Mouse (Mus musculus): Measurements from ENCODE around the gene Adamtsl3.
"Not testable (repeated sequence)": the region's sequence is repeated elsewhere in the genome, so short reads cannot be mapped to it uniquely, and the experiment has no call there.

The Adamtsl3 gene

GRCm38 (mm10) chr7:82364567-82364966, 29.1 kb downstream of the Adamtsl3 start:
- DNase-seq = no peak

DNA sequence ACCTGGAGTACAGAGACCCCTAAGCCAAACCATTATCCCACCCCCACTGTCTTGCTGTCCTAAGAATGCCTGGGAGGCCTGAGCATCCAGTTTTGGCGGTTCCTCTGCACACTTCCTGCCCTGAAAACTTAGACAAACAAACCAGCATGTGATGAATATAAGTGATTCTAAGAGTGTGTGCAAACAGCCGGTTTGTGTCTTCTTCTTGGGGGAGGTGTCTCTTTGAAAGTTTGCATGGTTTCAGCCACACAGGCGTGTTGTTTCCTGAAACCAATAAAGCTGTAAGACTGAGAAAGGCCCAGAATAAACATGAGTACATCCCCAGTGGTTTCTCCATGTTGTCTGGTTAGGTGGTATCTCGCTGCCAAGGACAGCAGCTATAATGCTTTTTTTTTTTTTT, 30.6 kb downstream of the Adamtsl3 start:
- no peak for DNase-seq

DNA sequence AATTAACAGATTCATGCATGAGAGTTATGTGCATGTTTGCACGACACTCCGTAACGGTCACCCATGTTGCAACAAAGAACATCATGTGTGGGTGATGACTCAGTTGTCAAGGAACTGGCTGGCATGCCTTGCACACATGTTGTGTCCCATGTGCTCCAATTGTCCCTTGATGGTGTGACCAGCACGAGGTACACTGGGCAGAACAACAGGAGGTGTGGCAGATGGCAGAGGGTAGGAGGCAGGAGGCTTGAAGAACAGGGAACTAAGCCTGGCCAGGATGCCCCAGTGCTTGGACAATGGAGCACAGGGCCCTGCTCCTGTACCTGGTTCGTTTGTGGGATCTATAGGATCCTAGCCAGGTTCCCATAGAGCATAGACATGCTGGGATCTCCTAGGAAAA, 31.0 kb downstream of the Adamtsl3 start:
- DNase-seq = no peak

GRCm38 (mm10) chr7:82368047-82368446, 32.6 kb downstream of the Adamtsl3 start:
- DNase-seq = peak; percentile 31

DNA sequence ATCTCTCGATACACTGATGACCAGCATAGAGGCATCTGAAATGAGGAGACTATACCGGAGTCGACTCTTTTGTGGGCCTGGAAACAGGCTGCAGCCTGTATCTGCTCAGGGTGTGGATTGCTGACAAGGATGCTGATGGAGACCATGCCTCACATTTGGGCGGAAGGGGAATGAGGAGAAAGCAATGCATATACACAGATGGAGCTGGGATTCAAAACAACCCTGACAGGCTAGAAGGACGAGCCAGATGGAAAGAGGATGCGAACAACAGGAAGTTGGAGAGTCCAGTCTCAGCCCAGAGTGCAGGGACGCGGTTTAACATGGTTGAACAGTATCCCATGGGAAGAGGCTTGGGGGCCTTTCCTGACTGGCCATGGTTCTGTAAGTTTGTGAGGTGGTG, 34.6 kb downstream of the Adamtsl3 start:
- DNase-seq = no peak

- DNase-seq = no peak
These were observed 35.9 kb downstream of the Adamtsl3 start for GRCm38 (mm10) chr7:82371411-82371810.

DNA sequence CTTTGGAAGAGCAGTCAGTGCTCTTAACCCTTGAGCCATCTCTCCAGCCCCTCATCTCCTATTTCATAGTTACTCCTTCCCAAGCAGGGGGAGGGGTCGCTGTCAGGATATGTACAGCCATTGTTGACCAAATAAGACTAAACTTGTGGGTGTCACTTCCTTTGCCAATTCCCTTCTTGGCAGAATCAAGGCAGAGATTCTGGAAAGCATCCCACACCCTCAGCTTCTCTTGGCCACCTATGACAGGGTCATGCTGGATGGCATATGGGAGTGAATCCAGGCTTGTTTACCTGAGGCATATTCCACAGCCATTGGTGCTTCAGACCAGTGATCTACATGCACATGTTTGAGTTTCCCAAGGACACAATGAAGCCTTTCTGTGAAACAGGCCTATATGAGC, 42.8 kb downstream of the Adamtsl3 start:
- DNase-seq = no peak

- DNase-seq = no peak
These were observed 44.3 kb downstream of the Adamtsl3 start for GRCm38 (mm10) chr7:82379765-82380164.

- no peak for DNase-seq
These were observed 47.5 kb downstream of the Adamtsl3 start for GRCm38 (mm10) chr7:82382843-82383535.

DNA sequence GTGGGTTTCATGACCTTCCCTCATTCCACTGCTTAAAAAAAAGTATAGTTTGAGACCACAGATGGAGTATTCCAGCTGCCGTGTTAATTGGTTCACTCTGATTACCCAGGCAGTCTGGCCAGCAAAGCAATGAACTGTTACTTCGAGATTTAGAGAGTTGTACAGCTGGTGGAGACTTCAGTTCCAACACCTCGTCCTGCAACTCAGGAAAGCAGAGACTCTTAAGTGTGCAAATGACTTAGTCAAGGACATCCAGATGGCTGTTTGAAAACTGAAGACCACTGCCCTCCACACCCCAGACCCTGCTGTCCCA, 48.0 kb downstream of the Adamtsl3 start:
- DNase-seq = no peak

DNA sequence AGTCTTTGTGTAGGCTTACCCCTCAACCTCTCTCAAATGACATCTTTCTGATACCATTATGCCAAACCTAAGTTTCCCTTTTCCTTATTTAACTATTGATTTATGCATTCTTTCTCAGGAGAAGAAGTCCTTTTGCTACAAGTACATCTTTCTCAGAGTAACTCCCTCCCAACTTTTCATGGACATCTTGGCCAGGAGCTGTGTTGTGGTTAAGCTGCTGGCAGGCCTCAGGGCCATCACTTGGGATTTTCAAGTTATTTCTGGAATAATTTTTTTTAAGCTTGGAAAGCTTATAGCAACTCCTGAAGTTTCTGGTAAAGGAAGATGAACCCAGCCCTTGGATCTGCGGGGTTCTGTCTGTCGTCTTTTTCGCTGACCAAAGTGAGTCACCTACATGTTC, 51.6 kb downstream of the Adamtsl3 start:
- no peak for DNase-seq

DNA sequence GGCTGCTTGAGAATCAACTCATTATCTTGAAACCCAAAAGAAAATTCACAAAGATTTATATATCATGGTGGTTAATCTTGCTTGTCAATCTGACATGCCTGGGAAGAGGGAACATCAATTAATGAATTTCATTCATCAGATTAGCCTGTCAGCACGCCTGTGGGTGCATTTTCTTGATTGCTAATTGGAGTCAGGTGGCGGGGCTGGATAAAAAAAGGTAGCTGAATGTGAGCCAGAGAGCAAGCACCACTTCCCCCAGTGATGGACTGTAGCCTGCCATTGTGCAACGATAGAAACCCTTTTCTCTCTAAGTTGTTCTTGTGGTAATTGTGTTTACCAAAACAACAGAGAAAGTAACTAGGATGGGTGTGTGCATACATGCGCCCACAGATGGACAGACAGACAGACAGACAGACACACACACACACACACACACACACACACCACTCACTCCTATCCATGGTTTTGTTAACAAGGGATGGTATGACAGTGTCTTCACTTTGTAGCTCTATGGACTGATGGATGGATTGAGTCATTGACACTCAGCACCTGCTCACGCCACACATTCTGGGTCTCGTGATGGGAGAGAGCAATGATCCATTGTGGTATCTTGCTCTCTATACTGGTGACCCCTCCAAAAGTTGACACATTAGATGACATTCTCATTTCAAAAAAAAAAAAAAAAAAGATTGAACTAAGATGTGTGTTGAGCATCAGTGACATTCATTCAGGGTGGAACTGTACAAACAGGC, 59.1 kb downstream of the Adamtsl3 start:
- DNase-seq = no peak

DNA sequence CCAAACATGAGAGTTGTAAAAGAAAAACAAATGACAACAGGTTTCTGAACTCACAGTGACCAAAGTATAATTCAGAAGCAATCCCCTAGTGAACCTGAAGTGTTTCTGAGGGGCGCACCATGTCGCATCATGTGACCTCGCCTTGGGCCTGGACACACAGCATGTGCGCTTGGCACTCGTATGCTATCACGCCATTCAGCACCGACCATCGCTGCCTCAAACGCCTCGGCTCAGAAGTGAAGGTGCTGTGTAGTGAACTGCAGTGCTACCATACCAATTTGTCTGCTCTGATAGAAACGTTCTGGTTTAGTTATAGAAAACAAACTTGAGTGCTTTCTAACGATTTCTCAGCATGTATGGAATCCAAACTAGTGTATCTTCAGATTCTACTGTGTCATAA, 59.7 kb downstream of the Adamtsl3 start:
- no peak for DNase-seq

GRCm38 (mm10) chr7:82395751-82396512, 60.4 kb downstream of the Adamtsl3 start:
- no peak for DNase-seq

DNA sequence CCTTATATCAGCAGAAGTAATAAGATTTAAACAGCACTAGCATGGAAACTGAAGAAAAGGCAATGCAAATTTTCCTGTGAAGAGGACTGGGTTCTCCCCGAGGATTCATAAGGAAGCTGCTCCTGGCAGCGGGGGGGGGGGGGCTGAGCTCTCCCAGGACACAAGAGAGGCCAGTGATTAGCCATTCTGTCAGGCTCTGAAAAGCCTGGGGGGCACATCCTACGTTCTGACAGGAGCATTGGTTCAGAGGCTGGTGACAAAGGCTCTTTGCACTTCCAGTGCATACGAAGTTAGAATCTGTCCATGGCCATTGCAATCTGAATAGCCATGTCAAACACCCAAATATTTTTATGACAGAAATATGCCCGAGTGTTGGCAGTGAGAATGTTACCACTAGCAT, 61.4 kb downstream of the Adamtsl3 start:
- DNase-seq = no peak

DNA sequence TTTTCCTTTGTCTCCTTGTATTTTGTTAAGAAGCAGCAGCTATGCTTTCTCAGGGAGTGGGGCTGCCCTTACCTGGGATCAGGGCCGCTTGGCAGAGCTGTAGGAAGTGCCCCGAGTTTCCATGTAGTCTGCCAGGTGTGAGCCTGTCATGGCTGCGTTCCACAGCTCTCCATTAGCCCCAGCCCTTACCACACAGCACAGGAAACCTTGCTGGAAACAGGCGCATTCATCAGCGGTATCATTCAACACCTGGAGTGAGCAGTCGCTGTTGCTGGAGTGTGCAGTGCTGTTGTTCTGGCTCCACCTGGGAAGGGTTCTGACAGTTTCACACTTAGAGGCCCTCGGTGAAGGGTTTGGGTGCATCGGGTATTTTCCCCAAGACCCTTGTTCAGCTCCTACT, 62.1 kb downstream of the Adamtsl3 start:
- no peak for DNase-seq

DNA sequence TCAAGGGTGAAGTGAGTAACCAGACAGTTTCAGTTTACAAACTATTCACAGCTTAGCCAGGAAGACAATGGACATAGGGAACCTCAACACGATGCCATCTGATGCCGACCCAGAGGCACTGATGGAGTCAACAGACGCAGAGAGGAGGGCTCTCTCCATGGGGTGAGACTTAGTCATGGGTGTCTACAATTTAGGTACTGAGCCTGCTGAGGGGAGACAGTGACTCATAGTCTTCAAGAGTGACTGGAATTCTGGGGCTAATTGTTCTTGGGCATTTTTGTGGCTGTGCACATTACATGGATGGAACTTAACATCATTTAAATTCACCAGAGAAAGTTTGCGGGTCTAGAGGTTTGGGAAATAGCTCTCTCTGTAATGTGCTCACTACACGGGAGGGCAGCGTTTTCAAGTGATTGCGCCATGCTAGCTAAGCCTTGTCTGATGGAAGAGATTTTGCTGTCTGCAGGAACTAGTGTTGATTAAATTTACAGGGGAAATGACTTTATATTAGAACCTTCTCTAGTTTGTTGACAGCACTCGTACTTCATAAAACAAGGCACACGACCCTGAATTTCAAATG, 70.1 kb downstream of the Adamtsl3 start:
- no peak for DNase-seq

DNA sequence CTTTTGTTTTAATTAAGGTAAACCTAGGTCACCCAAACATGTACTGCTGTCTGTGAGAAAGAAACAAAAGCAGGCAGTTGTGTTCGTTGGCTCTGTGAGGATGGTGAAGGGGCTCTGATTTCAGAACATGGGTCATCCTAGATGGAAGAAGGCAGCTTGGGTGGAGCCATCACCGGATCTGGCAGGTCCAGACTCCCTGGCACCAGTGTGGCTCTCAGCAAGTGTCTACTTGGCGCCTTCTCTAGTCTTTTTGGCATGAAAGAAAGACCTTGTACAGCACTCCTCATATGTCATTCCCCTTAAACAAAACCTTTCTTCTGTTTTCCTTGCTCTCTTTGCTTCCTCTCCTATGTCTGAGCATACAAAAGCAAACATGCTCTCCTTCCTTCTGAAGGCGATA, 75.5 kb downstream of the Adamtsl3 start:
- DNase-seq = no peak

DNA sequence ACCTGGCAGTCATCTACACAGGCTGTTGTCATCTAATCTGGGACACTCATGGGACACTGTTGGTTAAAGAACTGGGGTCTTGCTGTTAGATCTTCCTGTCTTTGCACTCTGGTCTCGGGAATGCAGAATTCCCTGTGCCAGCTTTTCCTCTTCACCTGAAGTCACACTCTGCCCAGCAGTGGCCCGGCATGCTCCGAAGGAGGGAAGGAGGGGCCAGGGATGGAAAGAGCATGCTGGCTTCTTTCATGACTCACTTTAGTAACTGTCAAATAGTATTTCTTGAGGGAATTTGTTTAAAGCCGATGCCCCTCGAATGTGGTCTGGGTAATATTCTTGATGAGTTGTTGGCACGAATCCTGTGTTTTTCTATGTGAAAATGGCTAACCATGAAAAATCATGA, 81.2 kb downstream of the Adamtsl3 start:
- no peak for DNase-seq

- no peak for DNase-seq
These were observed 81.6 kb downstream of the Adamtsl3 start for GRCm38 (mm10) chr7:82417053-82417452.

GRCm38 (mm10) chr7:82420329-82421052, 85.0 kb downstream of the Adamtsl3 start:
- DNase-seq = not testable (repeated sequence)

GRCm38 (mm10) chr7:82422561-82422960, 87.1 kb downstream of the Adamtsl3 start:
- DNase-seq = no peak

DNA sequence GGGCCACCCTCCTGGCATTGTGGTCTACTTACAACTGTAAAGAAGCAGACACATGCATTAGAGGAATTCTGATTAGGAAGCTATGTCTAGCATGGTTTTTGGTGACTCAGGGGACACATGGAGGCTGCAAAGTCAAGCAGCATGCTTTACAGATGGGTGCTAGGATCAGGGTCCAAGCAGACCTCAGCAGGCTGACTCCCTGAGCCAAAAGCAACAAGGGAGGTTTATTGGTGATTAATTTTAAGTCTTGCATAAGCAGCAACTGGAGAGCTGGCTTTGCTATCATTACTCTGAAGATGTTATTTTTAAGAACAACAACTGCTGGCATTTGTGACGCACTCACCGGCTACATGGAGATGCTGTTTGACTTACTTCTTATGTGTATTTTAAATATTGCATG, 88.1 kb downstream of the Adamtsl3 start:
- DNase-seq = no peak

All from embryo, embryonic 11 days (tissue).